Mouse (Mus musculus) yolk sac, embryonic 10.5 days (tissue): ENCODE results near the gene Plpp7.
A peak's percentile ranks its signal among the peaks of the same experiment; 100 is the strongest.

Source experiments
- DNase-seq: peaks from one replicate; pipeline ENCODE4 v3.0.0-alpha.2; 2017; ENCODE audit warnings: low spot score

The Plpp7 gene

GRCm38 (mm10) chr2:32095351-32096121 lies at the start of gene Plpp7:
TSS of gene Plpp7 (plus strand) at chr2:32095528.
- DNase-seq = peak; percentile 46

DNA sequence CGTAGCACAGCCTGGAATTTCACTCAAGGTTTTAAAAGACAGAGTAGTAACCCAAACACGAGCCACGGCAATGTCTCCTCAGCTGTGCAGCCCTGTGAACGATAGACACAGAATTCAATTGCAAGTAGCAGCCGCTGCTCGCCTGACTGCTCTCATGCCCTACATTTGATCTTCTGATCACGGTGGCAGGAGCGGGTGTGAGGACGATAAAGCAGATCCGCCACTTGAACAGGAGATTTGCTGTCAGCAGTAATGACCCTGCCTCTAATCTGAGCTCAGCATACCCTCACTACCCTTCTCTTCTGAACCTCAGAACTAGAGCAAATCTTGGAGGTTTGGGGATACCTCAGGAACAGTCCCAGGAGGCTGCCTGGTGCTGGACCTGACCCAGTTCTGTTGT lies 49.3 kb upstream of the Plpp7 start:
- DNase-seq = no peak

GRCm38 (mm10) chr2:32047323-32047722 lies 48.0 kb upstream of the Plpp7 start:
- no peak for DNase-seq

DNA sequence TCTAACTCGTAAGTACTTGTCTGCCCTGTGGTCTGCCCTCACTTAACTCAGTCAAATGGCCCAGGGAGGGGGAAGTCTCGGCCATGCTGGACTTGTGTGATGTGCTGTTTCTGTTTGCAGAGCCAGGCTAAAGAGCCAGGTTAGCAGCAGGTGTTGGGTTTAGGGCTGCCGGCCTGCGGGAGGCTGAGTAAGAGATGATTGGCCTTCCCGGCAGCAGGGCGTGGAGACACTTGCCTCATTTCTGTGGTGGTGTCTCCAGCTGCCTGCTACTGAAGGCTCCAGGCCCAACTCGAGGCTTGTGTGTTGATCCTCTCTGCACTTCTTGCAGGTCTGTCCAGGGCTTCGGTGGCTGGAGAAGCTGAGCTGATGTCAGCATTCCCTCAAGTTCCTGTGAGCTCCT lies 43.5 kb upstream of the Plpp7 start:
- DNase-seq = no peak

GRCm38 (mm10) chr2:32052418-32052817 lies 42.9 kb upstream of the Plpp7 start:
- DNase-seq = no peak

GRCm38 (mm10) chr2:32055357-32055965 lies 39.9 kb upstream of the Plpp7 start:
- DNase-seq = no peak

DNA sequence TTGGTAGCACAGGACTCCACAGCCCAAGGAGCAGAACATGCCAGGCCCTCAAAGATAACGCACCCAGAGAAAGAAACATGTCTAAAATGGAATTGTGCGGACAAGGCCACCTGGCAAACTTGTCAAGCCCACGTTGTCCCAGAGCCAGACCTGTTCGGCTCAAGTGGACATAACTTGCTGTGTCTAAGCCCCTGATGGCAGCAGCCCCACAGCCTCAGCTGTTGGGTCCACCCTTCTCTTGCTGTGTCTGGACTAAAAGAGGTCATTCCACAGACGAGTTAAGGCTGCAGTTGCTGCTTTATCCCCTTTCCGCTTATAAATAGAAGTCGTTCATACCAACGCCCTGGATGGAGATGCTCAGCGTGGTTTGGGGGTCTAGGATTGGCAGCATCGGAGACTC lies 38.8 kb upstream of the Plpp7 start:
- no peak for DNase-seq

DNA sequence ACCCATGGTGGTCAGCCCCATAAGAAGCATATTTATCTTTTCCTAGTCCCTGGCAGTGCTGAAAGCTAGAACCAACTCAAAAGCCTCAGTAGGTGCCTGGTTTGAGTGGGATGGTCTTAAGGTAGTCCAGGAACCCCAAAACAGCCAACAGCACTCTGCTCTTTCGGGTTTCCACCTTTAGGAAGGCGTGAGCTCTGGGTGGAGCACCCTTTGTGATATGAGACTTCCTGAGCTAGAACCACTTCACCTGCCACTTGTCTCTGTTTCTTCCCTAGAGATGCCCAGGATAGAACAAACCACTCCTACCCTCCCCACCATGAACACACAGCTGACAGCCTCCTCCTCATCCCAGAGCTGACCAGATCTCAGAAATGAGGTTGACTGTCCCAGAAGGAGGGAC lies 38.0 kb upstream of the Plpp7 start:
- DNase-seq = no peak

GRCm38 (mm10) chr2:32057794-32058193 lies 37.5 kb upstream of the Plpp7 start:
- no peak for DNase-seq

GRCm38 (mm10) chr2:32058241-32058640 lies 37.1 kb upstream of the Plpp7 start:
- no peak for DNase-seq

GRCm38 (mm10) chr2:32058716-32059115 lies 36.6 kb upstream of the Plpp7 start:
- DNase-seq = no peak

GRCm38 (mm10) chr2:32059613-32060012 lies 35.7 kb upstream of the Plpp7 start:
- no peak for DNase-seq

DNA sequence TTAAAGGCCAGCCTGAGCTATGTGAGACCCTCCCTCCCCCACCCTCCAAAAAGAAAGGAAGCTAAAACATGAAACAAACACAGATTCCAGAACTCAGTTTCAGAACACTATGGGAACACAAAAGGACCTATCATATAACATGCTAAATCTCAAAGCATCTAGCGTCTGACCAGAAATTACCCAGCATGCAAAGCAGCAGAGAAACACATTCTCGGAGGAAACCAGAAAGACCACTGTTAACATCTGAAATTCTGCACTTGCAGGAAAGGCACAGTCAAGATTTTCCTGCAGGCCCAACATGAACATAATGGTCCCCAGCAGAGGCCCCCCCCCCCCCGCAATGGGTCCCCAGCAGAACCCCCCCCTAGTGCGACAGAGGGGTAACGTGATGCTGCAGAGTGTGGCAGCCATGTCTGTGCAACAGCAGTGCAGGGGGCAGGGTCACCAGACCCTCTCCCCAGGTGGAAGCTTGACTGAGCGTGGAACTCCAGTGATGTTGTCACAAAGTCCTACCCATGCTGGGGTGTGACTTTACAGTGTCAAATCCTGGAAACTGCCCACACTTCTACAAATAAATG lies 35.0 kb upstream of the Plpp7 start:
- DNase-seq = no peak

GRCm38 (mm10) chr2:32061189-32061588 lies 34.1 kb upstream of the Plpp7 start:
- DNase-seq = no peak

DNA sequence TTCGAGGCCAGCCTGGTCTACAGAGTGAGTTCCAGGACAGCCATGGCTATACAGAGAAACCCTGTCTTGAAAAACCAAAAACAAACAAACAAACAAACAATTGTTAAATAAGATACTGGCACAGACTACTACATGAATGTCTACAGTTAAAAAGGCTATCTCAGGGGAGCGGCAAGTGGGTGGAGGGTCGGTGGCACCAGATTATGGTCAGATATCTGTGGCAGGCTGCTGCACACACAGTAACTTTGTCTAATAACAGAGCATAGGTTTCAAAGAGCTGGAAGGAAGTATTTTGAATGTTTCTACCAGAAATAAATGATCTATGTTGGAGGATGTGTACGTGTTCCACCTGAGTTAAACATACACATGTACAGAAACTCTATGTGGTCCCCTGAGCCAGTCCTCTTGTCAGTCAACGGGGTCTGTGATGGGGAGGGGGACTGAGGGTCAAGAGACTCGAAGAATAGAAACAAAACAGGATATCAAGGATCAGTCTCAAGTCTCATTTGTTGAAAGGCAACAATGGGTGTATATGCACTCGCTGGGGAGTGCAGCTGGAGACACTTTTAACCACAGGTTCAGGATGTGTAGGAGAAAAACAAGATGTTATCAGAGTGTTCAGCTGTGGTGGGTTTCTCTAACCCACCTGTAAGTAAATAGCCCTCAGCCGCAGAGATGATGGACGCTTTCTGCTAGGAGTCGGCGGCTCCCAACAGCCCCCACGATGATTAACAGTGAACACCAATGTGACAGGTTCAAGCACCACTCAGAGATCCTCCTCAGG lies 33.4 kb upstream of the Plpp7 start:
- no peak for DNase-seq

- DNase-seq = no peak
Measured at GRCm38 (mm10) chr2:32062626-32063410, 32.5 kb upstream of the Plpp7 start.

GRCm38 (mm10) chr2:32063451-32064151 lies 31.7 kb upstream of the Plpp7 start:
- no peak for DNase-seq

DNA sequence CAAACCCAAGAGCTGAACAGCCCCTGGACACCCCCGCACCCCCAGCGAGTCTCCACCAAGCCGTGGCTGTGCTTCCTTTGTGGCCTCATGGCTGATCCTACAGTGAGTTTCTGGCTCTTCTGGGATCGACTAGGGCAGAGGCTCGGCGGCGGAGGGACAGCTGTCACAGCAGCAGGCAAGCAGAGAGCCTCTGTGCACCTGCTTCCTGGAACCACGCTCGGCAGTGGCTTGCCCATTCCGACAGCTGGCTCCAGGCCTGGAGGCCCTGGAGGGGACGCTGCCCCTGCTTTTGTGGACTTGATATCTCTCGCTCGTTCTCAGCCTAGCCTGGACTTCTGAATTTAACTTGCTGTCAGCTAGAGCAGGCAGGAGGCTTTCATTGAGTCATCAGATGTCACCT lies 30.4 kb upstream of the Plpp7 start:
- DNase-seq = no peak

DNA sequence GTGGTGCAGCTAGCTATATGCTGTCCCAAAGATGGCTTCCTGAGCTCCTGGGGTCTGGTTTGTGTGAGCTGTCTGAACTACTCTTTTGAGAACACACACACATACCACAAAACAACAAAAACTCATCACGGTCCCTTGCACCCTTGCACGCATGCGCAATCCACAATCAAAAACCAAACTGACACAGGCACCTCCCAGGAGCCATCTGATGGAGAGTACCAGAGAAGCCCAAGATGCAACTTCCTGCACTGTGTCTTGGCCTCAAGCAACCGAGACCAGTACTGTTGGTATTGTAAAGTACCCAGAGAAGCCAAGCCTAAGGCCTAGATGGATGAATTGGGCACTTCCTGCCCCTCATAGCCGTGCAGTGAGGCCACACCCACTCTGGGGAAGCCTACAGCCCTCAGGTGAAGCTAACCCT lies 29.9 kb upstream of the Plpp7 start:
- DNase-seq = no peak

GRCm38 (mm10) chr2:32066005-32066404 lies 29.3 kb upstream of the Plpp7 start:
- no peak for DNase-seq
